Mouse (Mus musculus) frontal cortex, postnatal 14 days (tissue): ENCODE measurements at regions not wholly inside any gene's neighbourhood (a gene's known extent, or its start where the extent isn't known, plus 50 kb on each side); places are given as distances from the start of the nearest gene placed in this dataset.

Source experiments
- DNase-seq, 2 experiments: peaks; one replicate each; pipeline ENCODE4 v3.0.0; 2022; ENCODE audit warnings: low spot score in 2 of 2

- DNase-seq: no peak
Measured at GRCm38 (mm10) chr19:60148313-60148965, 78.1 kb downstream of the Fam204a start.

GRCm38 (mm10) chr19:60146451-60147190 is 79.9 kb downstream of the Fam204a start:
- DNase-seq: no peak

- DNase-seq: no peak
Measured at GRCm38 (mm10) chr19:60145242-60145641, 81.3 kb downstream of the Fam204a start.

GRCm38 (mm10) chr19:60144336-60144989 is 82.0 kb downstream of the Fam204a start:
- peak; percentile 38 to 73 for DNase-seq

- DNase-seq: no peak
Measured at GRCm38 (mm10) chr19:60138881-60139280, 87.6 kb downstream of the Fam204a start.

- DNase-seq: no peak
Measured at GRCm38 (mm10) chr19:60136491-60136890, 90.0 kb downstream of the Fam204a start.

- DNase-seq: no peak
Measured at GRCm38 (mm10) chr19:60134447-60135328, 91.8 kb downstream of the Fam204a start.

DNA sequence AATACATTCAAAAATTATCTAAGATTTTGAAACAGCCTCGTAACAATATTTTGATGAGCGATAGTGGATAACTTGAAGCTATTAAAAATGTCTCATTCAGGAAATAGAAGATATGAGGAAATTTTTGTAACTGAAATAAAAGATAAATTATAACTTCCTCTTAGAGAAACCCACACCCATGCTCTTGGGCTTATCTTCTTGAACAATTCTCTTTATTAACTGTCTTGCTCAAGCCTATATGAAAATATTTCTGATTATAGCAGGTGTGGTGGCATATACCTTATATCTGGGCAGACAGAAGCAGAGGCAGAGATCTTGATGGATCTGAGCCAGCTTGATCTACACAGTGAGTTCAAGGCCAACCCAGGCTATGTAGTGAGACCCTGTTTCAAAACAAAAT is 96.9 kb downstream of the Fam204a start:
- no peak for DNase-seq

GRCm38 (mm10) chr19:60124638-60125037 is 101.9 kb downstream of the Fam204a start:
- no peak for DNase-seq

GRCm38 (mm10) chr19:60120917-60121316 is 105.6 kb downstream of the Fam204a start:
- DNase-seq: no peak

DNA sequence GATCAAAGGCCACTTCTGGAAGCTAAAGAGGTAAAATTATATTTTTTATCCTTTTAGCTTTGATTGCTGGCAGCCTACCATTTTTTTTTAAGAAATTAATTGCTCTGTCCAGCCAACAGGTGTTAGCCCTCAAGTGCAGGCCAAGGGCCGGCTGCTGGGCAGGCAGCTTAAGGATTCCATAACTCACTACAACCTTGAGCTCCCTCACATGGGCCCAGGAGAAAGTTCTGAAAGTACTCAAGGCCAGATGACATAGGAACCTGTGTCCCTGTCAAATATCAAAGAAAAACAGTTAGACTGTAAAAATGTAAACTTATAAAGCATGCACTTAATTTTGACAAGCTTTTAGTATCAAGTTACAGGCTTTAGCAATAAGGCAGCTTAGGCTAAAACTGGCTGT is 107.5 kb downstream of the Fam204a start:
- no peak for DNase-seq

GRCm38 (mm10) chr19:60113666-60114388 is 112.7 kb downstream of the Fam204a start:
- DNase-seq: no peak

DNA sequence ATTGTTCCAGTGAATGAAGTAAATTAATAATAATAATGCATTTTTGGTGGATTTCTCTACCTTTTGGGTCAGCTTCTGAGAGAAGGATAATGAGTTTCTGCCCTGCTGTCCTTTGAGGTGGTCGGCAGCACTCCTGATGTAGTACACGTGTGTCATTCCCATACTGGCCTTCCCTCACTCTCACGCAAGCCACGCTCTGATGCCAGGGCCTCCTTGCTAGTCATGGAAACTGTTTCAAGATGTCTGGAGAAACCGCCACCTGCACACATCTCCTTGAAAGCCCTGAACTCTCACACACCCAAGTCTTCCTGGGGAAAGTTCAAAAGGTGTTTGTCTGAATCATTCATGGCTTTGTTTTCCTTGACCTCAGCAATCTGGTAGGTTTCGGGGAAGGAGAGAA is 116.2 kb downstream of the Fam204a start:
- no peak for DNase-seq

DNA sequence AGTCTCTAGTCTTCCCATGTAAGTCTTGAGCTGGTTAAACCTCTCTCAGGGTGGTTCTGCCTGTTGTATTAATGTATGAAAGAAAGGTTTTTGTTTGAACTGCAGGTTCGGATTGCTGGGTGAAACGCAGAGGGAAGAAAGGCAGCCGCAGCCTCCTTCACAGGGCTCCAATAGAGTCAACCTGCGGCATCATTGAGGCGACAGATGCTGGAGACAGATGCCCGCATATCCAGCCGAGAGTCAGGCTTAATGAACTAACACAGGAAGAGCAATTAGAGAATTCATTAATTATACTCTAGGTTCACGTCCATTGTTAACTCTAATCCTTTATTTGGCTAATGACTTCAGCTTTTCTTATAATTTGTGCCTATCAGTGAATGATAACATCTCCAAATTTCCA is 117.0 kb downstream of the Fam204a start:
- no peak for DNase-seq

DNA sequence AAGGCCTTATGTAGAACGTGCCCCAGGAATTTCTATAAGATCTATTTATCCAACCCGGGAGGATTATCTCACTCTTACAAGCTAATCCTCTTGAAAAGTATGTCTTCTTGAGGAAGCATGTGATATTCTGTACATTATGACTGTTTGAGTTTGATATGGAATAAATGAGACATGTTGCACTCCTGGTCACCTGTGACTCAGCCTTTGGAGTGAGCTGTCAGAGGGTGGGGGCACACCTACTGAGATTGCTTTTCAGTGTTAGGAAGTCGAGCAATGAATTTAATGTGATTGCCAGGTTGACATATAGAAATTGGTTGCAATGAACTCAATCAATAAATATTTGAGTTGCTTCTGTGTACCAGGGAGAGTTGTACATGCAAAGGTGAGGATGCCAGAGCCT is 128.6 kb downstream of the Fam204a start:
- DNase-seq: no peak

DNA sequence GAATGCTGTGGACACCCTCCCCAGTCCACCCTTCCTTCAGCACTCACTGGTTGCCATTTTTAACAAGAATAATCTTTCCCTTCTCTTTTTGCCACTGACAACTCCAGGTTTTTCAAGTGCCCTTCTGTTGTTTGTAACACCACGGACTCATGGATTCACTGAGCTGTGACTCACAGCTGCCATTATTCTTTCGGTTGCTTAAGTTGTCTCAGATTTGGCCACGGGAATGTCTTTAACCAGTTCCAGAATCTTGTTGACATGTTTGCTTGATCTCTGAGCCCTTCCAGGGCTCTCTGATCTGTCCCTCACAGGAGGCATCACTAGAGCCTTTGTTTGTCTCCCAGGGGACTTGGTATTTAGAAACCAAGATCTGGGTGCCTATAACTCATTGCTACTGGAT is 131.5 kb upstream of the Rab11fip2 start:
- DNase-seq: no peak

DNA sequence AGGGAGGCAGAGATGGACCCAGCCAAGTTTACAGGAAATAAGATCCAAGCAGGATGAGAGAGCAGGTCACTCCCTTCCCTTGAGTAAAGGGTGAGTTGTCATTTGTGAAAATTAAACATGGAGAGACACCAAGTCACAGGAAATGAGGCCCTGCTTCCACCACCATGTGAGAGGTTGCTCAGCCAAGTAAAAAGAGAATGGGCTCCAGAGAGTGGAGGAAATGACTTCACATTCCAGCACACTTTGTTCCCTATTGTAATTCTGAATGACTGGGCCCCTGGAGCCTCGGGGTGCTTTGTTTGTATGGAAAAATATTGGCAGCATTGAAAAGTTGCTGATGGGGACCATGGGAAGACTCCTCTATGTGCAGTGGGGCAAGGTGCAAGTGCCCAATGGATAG is 129.9 kb upstream of the Rab11fip2 start:
- DNase-seq: no peak

DNA sequence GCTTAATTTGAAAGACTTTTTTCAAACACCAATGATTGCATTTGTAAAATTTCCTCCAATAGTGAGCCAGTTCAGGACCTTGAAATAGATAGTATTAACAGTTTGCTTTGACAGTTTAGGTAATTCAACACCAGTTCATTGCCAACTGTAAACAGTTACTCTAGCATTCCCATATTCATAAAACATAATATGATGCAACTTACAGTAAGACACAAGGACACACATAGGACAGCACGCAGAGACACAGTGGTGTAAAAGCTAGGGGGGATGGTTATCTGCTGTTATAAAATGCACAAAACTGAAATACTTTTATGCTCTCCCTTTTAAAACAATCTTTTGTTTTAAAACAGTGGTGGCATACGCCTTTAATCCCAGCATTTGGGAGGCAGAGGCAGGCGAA is 122.7 kb upstream of the Rab11fip2 start:
- DNase-seq: no peak

- DNase-seq: no peak
Measured at GRCm38 (mm10) chr19:60055121-60055874, 111.8 kb upstream of the Rab11fip2 start.

GRCm38 (mm10) chr19:60051151-60051550 is 107.7 kb upstream of the Rab11fip2 start:
- DNase-seq: no peak

GRCm38 (mm10) chr19:60040721-60041120 is 97.3 kb upstream of the Rab11fip2 start:
- no peak for DNase-seq
